Mouse (Mus musculus) stomach, postnatal 0 days (tissue): ENCODE results near the gene Grcc10. TPM values are rescaled to one million over a fixed set of nuclear protein-coding genes. Genes with fewer than 3 reads are reported as not detected.

Experiments
- ATAC-seq: fragments of 200-750 bp; cut with Nextera tagmentation; 2 replicates; pipeline ENCODE4 v1.8.0; 2017; ENCODE audit not compliant: low FRiP score, low TSS enrichment
- DNase-seq: peaks from one replicate; pipeline ENCODE4 v3.0.0-alpha.2; 2016; ENCODE audit warnings: low spot score
- H3K27ac ChIP-seq: fragments of 300-500 bp; sonication (generic); replicated peaks from 2 replicates; pipeline ENCODE4 v1.5.1; 2014; ENCODE audit warnings: mild to moderate bottlenecking, control low read depth
- H3K27me3 ChIP-seq: fragments of 300-500 bp; sonication (generic); 2 replicates; pipeline ENCODE4 v1.6.1; 2014; ENCODE audit warnings: low read length; ENCODE audit not compliant: control insufficient read depth, insufficient read depth
- H3K36me3 ChIP-seq: fragments of 300-500 bp; sonication (generic); 2 replicates; pipeline ENCODE4 v1.6.1; 2014; ENCODE audit warnings: low read length, mixed read lengths; ENCODE audit not compliant: control insufficient read depth, insufficient read depth
- H3K4me1 ChIP-seq: fragments of 300-500 bp; sonication (generic); replicated peaks from 2 replicates; pipeline ENCODE4 v1.6.1; 2014; ENCODE audit warnings: antibody characterized with exemption; ENCODE audit not compliant: control insufficient read depth, insufficient read depth
- H3K4me2 ChIP-seq: fragments of 300-500 bp; sonication (generic); replicated peaks from 2 replicates; pipeline ENCODE4 v1.6.1; 2014; ENCODE audit warnings: low read depth, mild to moderate bottlenecking, control low read depth, moderate library complexity
- H3K4me3 ChIP-seq: fragments of 300-500 bp; sonication (generic); 2 replicates; pipeline ENCODE4 v1.5.1; 2014; ENCODE audit warnings: low read depth, low read length, control low read depth
- H3K9ac ChIP-seq: fragments of 300-500 bp; sonication (generic); 2 replicates; pipeline ENCODE4 v1.6.1; 2014; ENCODE audit warnings: mild to moderate bottlenecking, low read length, control low read depth, mixed read lengths
- H3K9me3 ChIP-seq: fragments of 300-500 bp; sonication (generic); 2 replicates; pipeline ENCODE4 v1.6.1; 2016; ENCODE audit warnings: low read length; ENCODE audit not compliant: control insufficient read depth
- CTCF ChIP-seq: IDR thresholded peaks from 2 replicates; pipeline ENCODE4 v1.5.1; 2016; ENCODE audit warnings: antibody characterized with exemption, low read depth, mild to moderate bottlenecking, moderate library complexity
- EP300 ChIP-seq: optimal IDR thresholded peaks from 2 replicates; pipeline ENCODE3; 2016; ENCODE audit warnings: antibody characterized with exemption
- WGBS: fragments of 180-500 bp; shearing (Covaris S2); extraction: QIAGEN DNeasy Blood & Tissue Kit; methylation state at CpG from one replicate; pipeline ENCODE4 v1.1.7; 2014; 5-methylcytosine and 5-hydroxymethylcytosine counted together
- polyA plus RNA-seq: library from polyadenylated mRNA; unstranded; fragments of >200 nt; fragmentation: Nextera tagmentation; extraction: Ambion mirVana; gene quantifications from 2 replicates; pipeline ENCODE4 v1.2.1, GENCODE M21; 2015

Grcc10 gene
- polyA plus RNA-seq, 1 experiment from 2014 or later, result 292 TPM

DNA sequence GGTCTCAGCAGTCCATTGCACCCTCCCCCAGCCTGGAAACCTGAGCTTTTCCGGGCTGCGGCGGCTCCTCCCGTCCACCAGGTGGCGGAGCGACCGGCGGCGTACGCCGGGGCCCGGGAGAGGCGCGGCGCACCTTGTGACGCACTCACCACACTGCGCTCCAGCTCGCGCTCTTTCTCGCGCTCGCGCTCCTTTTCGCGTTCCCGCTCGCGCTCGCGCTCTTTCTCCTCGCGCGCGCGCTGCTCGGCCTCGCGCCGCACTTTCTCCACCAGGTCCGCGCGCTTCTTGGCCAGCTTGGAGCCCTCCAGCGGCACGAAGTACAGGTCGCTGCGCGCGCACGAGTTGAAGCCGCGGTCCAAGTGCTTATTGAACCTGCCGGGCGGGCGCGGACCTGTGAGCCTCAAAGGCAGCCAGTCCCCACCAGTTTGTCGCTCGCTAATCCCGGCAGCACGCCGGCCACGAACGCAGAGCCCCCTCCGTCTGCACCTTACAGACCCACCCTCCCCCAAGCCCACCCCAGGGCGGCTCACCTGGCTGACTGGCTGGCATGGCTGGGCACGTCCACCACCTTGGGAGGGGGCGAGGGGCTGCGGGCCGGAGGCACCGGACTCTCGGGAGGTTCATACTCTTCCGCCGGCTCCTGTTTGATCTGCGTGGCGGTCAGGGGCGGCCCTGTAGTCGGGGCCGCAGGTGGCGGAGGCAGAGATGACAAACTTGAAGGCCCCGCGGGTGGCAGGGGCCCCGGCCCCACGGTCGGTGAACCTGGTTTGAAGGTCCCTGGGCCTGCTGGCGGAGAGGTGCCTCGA is 4.5 kb upstream of the Grcc10 start:
- H3K9me3 ChIP-seq, result no peaks in the 10 kb centered on the region
- peak; percentile 85 for ATAC-seq
- no peaks in the 10 kb centered on the region for H3K27me3 ChIP-seq
- H3K4me3 ChIP-seq, result peak overlapping the region; percentile 59
- H3K27ac ChIP-seq, result peak overlapping the region; percentile 91
- H3K36me3 ChIP-seq, result peaks cover 23% of the 10 kb centered on the region
- peak; percentile 97 for DNase-seq
- TF ChIP-seq EP300 (peak; percentile 80), CTCF (peak; percentile 91)
- H3K4me1 ChIP-seq, result no peaks in the 10 kb centered on the region; the same call in 1 of the 2 replicates
- WGBS, result 2% methylated on average over 75 of the region's 85 CpGs
- H3K9ac ChIP-seq, result peak overlapping the region; percentile 90
- peak overlapping the region; percentile 100 for H3K4me2 ChIP-seq

DNA sequence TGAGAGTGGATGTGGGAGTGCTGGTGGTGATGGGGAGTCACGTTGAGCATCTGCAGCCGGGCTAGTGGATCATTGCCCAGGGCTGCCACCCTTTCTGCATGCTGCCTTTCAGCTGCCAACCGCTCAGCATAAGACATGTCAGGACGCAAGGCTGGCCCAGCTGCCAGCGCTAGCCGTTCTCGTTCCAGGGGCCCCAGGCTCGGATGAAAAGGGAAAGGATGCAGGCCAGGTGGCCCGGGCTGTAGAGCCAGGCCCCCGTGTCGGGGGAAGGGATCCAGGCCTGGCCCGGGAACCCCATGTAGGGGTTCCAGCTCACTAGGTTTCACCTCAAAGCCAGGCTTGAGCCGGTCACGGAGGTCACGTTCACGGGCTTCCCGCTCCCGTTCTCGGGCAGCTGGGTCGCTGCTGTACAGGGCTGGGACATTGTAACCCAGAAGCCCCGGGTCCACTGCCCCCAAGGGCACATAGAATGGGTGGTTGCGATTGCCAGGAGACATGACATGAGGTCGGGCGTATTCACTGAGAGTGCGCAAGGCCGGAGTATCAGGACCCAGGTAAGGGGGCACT is 3.7 kb upstream of the Grcc10 start:
- TF ChIP-seq CTCF, result no peak
- no peak for TF ChIP-seq EP300
- Histone ChIP-seq H3K27ac (peak overlapping the region; percentile 49), H3K4me1 (peaks cover 2% of the 10 kb centered on the region; the same call in 1 of the 2 replicates), H3K9ac (peak overlapping the region; percentile 48), H3K9me3 (no peaks in the 10 kb centered on the region), H3K4me3 (peak overlapping the region; percentile 59; the same call in 1 of the 2 replicates), H3K27me3 (no peaks in the 10 kb centered on the region), H3K36me3 (peaks cover 22% of the 10 kb centered on the region), H3K4me2 (peak overlapping the region; percentile 100)
- ATAC-seq, result peak; percentile 0; the same call in 1 of the 2 replicates
- 70% methylated on average over 26 of the region's 26 CpGs for WGBS
- DNase-seq, result no peak

DNA sequence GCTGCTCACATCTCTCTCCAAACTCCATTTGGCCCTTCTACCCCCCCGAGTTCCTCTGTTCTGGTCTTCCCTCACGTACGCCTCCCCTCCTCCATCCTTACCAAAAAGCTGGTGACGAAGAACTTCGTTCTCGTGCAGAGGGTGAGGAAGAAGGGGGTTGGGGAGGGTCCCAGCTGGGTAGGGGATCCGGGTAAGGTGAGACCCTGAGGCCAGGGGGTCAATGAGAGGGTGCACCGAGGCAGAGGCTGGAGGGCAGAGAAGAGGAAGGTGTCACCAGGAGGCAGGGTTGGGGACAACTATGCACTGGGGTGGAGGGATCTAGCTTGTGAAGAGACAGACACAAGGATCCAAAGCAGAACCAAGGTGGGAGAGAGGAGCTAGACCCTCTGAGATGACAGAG is 2.5 kb upstream of the Grcc10 start:
- Histone ChIP-seq H3K4me3 (no peak overlapping the region), H3K4me2 (no peak overlapping the region), H3K9ac (0 out of 2 replicates have a peak overlapping the region, but pooled peaks have one; percentile 23), H3K4me1 (peaks cover 3% of the 10 kb centered on the region; the same call in 1 of the 2 replicates), H3K36me3 (peaks cover 15% of the 10 kb centered on the region), H3K9me3 (no peaks in the 10 kb centered on the region), H3K27ac (no peak overlapping the region), H3K27me3 (no peaks in the 10 kb centered on the region)
- DNase-seq, result no peak
- TF ChIP-seq CTCF (no peak), EP300 (no peak)
- no peak for ATAC-seq
- WGBS, result 91% methylated on average over 8 of the region's 8 CpGs

DNA sequence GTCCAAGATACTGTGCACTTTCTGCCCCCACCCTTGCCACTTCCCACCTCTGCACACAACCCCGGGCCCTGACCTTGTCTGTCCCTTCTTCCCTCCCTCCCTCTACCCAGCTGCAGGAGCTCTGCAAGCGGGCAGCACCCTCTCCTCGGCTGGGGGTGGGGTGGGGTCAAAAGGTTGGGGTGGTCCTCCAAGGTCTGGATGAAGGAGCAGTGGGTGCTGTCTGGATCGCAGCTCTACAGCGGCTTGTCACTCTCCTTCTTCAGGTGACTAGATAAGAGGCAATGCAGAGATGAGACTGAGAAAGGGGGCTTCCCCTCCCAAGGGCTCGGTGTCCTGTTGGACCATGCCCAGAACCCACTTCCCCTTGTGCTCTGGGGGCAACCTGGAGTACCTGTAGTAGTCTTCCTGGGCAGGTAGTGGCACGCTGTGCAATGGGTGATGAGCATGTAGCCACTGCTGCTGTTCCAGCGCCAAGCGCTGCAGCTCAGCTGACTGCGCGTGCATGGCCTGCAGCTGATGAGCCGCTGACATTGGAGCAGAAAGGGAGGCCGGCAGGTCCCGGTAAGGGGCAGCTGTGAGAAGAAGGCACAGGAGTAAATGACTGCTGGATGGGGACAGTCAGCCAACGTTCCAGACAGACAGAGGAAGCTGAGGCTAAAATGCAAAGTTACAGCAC is 1.8 kb upstream of the Grcc10 start:
- 91% methylated on average over 15 of the region's 15 CpGs for WGBS
- no peak overlapping the region for H3K27ac ChIP-seq
- no peak overlapping the region for H3K9ac ChIP-seq
- no peak overlapping the region for H3K4me2 ChIP-seq
- H3K4me1 ChIP-seq, result peaks cover 3% of the 10 kb centered on the region; the same call in 1 of the 2 replicates
- no peak for DNase-seq
- no peaks in the 10 kb centered on the region for H3K9me3 ChIP-seq
- no peak overlapping the region for H3K4me3 ChIP-seq
- no peak for ATAC-seq
- H3K36me3 ChIP-seq, result peaks cover 15% of the 10 kb centered on the region
- TF ChIP-seq CTCF (no peak), EP300 (no peak)
- H3K27me3 ChIP-seq, result no peaks in the 10 kb centered on the region

DNA sequence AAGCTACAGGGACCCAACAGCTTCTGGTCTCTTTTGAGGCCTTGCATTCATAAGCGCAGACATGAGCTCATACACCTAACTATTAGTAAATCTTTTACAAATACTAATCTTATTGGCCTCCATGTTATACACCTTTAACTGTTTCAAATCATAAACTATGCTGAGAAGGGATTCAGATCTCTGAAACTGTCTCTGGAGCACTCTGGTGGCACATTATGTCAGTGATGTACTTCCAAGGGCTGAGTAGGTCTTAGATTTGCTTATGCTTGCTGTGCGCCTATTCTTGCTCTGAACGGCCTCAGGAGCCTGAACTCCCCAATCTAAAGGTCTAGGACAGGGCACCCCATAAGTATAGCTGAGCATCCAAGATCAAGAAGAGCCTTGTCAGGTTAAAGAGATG is 668 bp upstream of the Grcc10 start:
- H3K4me2 ChIP-seq, result peak overlapping the region; percentile 92
- H3K4me1 ChIP-seq, result peaks cover 3% of the 10 kb centered on the region; the same call in 1 of the 2 replicates
- DNase-seq (no peak), ATAC-seq (no peak)
- H3K36me3 ChIP-seq, result peaks cover 11% of the 10 kb centered on the region
- peak overlapping the region; percentile 98 for H3K27ac ChIP-seq
- peak overlapping the region; percentile 78 for H3K9ac ChIP-seq
- H3K27me3 ChIP-seq, result no peaks in the 10 kb centered on the region
- TF ChIP-seq EP300, result no peak
- no peak for TF ChIP-seq CTCF
- 68% methylated on average over 3 of the region's 3 CpGs for WGBS
- no peaks in the 10 kb centered on the region for H3K9me3 ChIP-seq
- peak overlapping the region; percentile 54; the same call in 1 of the 2 replicates for H3K4me3 ChIP-seq
